Mouse (Mus musculus) hindbrain, embryonic 14.5 days (tissue): ENCODE data around the gene Tmem222. TPM values are rescaled to one million over a fixed set of nuclear protein-coding genes. Genes with fewer than 3 reads are reported as not detected.

Source experiments
- ATAC-seq: fragments of 200-750 bp; cut with Nextera tagmentation; 2 replicates; pipeline ENCODE4 v1.8.0; 2017; ENCODE audit warnings: moderate number of reproducible peaks, mild to moderate bottlenecking, moderate TSS enrichment, moderate library complexity; ENCODE audit not compliant: low FRiP score
- DNase-seq: peaks from one replicate; pipeline ENCODE4 v3.0.0-alpha.2; 2015; ENCODE audit warnings: low spot score
- H3K27ac ChIP-seq: fragments of 300-500 bp; sonication (generic); 2 replicates; pipeline ENCODE4 v1.5.1; 2014; ENCODE audit warnings: mild to moderate bottlenecking, moderate library complexity
- H3K27me3 ChIP-seq: fragments of 300-500 bp; sonication (generic); 2 replicates; pipeline ENCODE4 v1.6.1; 2014; ENCODE audit warnings: mild to moderate bottlenecking, low read length, mixed read lengths; ENCODE audit not compliant: control insufficient read depth, insufficient read depth
- H3K36me3 ChIP-seq: fragments of 300-500 bp; sonication (generic); replicated peaks from 2 replicates; pipeline ENCODE4 v1.6.1; 2014; ENCODE audit not compliant: control insufficient read depth, insufficient read depth
- H3K4me1 ChIP-seq: fragments of 300-500 bp; sonication (generic); replicated peaks from 2 replicates; pipeline ENCODE4 v1.6.1; 2014; ENCODE audit warnings: antibody characterized with exemption, low read length, mixed read lengths; ENCODE audit not compliant: control insufficient read depth, insufficient read depth
- H3K4me2 ChIP-seq: fragments of 300-500 bp; sonication (generic); replicated peaks from 2 replicates; pipeline ENCODE4 v1.6.1; 2014; ENCODE audit warnings: mild to moderate bottlenecking, moderate library complexity
- H3K4me3 ChIP-seq: fragments of 300-500 bp; sonication (generic); replicated peaks from 2 replicates; pipeline ENCODE4 v1.5.1; 2014; ENCODE audit warnings: mild to moderate bottlenecking, low read length
- H3K9ac ChIP-seq: fragments of 300-500 bp; sonication (generic); 2 replicates; pipeline ENCODE4 v1.6.1; 2014
- H3K9me3 ChIP-seq: fragments of 300-500 bp; sonication (generic); 2 replicates; pipeline ENCODE4 v1.6.1; 2016; ENCODE audit warnings: low read length; ENCODE audit not compliant: control insufficient read depth
- WGBS: fragments of 180-500 bp; shearing (Covaris S2); extraction: QIAGEN DNeasy Blood & Tissue Kit; methylation state at CpG from one replicate; pipeline ENCODE4 v1.1.7; 2014; 5-methylcytosine and 5-hydroxymethylcytosine counted together
- polyA plus RNA-seq: library from polyadenylated mRNA; unstranded; fragments of >200 nt; fragmentation: Nextera tagmentation; extraction: Ambion mirVana; gene quantifications from 2 replicates; pipeline ENCODE4 v1.2.1, GENCODE M21; 2014

Tmem222 gene
- polyA plus RNA-seq, 1 experiment from 2014 or later = 121 TPM

- ATAC-seq = no peak
- Histone ChIP-seq H3K27me3 (peaks cover 36% of the 10 kb centered on the region), H3K27ac (no peak overlapping the region), H3K4me2 (no peak overlapping the region), H3K4me1 (0 out of 2 replicates have a peak, but pooled peaks cover 5% of the 10 kb centered on the region), H3K9me3 (no peaks in the 10 kb centered on the region), H3K9ac (no peak overlapping the region), H3K4me3 (no peak overlapping the region), H3K36me3 (no peaks in the 10 kb centered on the region)
- DNase-seq = no peak
- WGBS = 83% methylated on average over 4 of the region's 4 CpGs
Observed at GRCm38 (mm10) chr4:133237911-133238310, 39.7 kb downstream of the Tmem222 start.

- peaks cover 11% of the 10 kb centered on the region for H3K27me3 ChIP-seq
- WGBS = 82% methylated on average over 5 of the region's 5 CpGs
- DNase-seq = no peak
- no peaks in the 10 kb centered on the region for H3K36me3 ChIP-seq
- H3K4me1 ChIP-seq = no peaks in the 10 kb centered on the region
- no peak overlapping the region for H3K4me3 ChIP-seq
- no peak overlapping the region for H3K9ac ChIP-seq
- H3K4me2 ChIP-seq = no peak overlapping the region
- no peak for ATAC-seq
- H3K9me3 ChIP-seq = no peaks in the 10 kb centered on the region
- no peak overlapping the region for H3K27ac ChIP-seq
Observed at GRCm38 (mm10) chr4:133235415-133235814, 42.2 kb downstream of the Tmem222 start.

DNA sequence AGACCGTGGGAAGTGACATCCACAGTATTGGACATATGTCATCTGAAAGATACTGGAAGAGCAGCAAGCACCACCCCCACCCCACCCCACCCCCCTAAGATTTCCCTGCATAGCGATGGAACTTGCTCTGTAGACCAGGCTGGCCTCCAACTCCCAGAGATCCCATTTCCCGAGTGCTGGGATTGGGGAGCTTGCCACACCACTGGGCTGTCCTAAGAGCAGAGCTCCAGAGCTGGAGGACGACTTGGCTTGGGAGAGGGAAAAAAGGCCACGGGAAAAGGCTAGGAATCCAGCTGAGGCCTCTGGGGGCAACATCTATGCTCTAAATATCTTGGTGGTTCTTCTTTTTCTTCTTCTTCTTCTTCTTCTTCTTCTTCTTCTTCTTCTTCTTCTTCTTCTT, 42.8 kb downstream of the Tmem222 start:
- H3K4me3 ChIP-seq = no peak overlapping the region
- DNase-seq (no peak), ATAC-seq (no peak)
- peaks cover 5% of the 10 kb centered on the region for H3K27me3 ChIP-seq
- no peak overlapping the region for H3K9ac ChIP-seq
- H3K4me2 ChIP-seq = no peak overlapping the region
- H3K27ac ChIP-seq = no peak overlapping the region
- 62% methylated on average over 5 of the region's 5 CpGs for WGBS
- H3K4me1 ChIP-seq = no peaks in the 10 kb centered on the region
- H3K9me3 ChIP-seq = no peaks in the 10 kb centered on the region
- H3K36me3 ChIP-seq = no peaks in the 10 kb centered on the region

DNA sequence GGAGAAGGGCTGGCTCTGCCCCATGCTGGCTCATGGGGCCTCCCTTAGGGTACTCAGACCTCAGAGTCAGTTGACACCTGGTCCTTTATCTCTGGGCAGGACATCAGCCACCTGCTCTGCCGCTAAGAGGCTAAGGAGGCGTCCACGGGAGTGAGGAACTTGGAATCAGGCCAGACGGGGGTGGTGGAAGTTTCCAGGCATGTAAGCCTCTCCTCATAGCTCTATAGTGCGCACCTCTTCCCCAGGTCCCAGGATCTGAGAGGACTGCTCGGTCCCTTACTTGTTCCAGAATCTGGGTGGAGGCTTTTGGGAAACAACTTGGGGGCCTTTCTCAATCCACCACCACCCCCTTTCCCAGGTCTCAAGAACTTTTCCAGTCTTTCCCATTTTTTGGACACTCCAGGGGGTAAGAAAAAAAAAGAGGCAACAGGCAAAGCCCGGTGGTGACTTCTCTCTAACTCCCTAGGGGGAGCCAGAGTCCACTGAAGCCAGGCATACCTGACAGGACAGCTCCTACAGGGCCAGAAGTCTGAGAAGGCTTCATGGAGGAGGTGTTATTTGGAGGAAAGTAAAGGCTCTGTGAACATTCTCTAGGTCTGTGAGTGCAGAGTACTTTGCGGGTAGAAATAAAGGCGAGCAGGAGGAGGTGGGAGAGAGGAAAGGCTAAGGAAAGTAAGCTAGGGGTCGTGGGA, 44.2 kb downstream of the Tmem222 start:
- 45% methylated on average over 10 of the region's 10 CpGs for WGBS
- H3K9me3 ChIP-seq = no peaks in the 10 kb centered on the region

DNA sequence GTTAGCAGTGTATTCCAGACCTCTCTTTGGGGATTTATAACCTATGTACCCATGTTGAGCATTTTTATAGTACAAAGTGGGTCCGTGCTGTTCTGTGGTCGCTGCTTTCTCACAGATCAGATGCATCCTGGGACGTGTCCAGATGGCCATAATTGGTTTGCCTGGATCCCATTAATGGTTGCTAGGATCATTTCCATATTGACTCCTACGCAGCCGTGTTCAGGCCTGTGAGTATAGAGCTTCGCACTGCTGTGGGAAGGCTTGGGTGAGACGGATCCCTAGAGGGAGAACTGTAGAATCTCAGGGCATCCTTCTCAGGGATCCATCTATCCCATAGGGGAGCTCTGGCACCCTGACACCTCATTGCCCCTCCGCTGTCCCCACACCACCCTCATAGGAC, 48.0 kb downstream of the Tmem222 start:
- Histone ChIP-seq H3K27me3 (no peaks in the 10 kb centered on the region), H3K4me3 (no peak overlapping the region), H3K4me1 (no peaks in the 10 kb centered on the region), H3K9me3 (no peaks in the 10 kb centered on the region), H3K27ac (no peak overlapping the region), H3K36me3 (no peaks in the 10 kb centered on the region), H3K9ac (no peak overlapping the region), H3K4me2 (no peak overlapping the region)
- ATAC-seq (no peak), DNase-seq (no peak)
- 42% methylated on average over 8 of the region's 8 CpGs for WGBS

More for the DNA sequence above, 44.2 kb downstream of the Tmem222 start:
- Histone ChIP-seq H3K27me3 (no peaks in the 10 kb centered on the region), H3K4me3 (no peak overlapping the region), H3K4me2 (no peak overlapping the region), H3K27ac (no peak overlapping the region), H3K36me3 (no peaks in the 10 kb centered on the region), H3K9ac (no peak overlapping the region), H3K4me1 (no peaks in the 10 kb centered on the region)
- ATAC-seq (no peak), DNase-seq (no peak)

DNA sequence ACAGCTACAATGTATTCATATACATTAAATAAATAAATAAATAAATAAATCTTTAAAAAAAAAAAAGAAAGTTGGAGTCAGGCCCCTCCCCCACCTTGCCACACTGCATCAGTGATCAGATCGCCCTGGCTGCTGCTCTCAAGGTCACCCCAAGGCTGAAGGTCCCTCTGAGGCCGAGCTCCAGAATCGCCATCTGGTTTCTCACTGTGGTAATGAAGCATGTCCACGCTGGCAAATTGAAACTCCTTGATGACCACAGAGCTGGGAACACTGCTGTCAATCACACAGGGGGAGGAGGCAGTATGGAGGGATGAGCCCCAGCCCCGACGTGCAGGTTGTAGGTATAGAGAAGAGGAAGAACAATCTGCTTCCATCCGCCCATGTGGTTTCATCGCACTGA, 50.0 kb downstream of the Tmem222 start:
- DNase-seq (no peak), ATAC-seq (no peak)
- Histone ChIP-seq H3K27ac (no peak overlapping the region), H3K4me1 (0 out of 2 replicates have a peak, but pooled peaks cover 5% of the 10 kb centered on the region), H3K4me3 (no peak overlapping the region), H3K9ac (no peak overlapping the region), H3K36me3 (no peaks in the 10 kb centered on the region), H3K9me3 (no peaks in the 10 kb centered on the region), H3K4me2 (no peak overlapping the region), H3K27me3 (no peaks in the 10 kb centered on the region)
- 37% methylated on average over 8 of the region's 8 CpGs for WGBS

GRCm38 (mm10) chr4:133226073-133226472, 51.5 kb downstream of the Tmem222 start:
- Histone ChIP-seq H3K36me3 (no peaks in the 10 kb centered on the region), H3K4me3 (no peak overlapping the region), H3K4me2 (no peak overlapping the region), H3K27me3 (peaks cover 10% of the 10 kb centered on the region), H3K4me1 (0 out of 2 replicates have a peak, but pooled peaks cover 5% of the 10 kb centered on the region), H3K27ac (no peak overlapping the region), H3K9ac (no peak overlapping the region), H3K9me3 (no peaks in the 10 kb centered on the region)
- DNase-seq = no peak
- 67% methylated on average over 10 of the region's 10 CpGs for WGBS
- ATAC-seq = no peak

DNA sequence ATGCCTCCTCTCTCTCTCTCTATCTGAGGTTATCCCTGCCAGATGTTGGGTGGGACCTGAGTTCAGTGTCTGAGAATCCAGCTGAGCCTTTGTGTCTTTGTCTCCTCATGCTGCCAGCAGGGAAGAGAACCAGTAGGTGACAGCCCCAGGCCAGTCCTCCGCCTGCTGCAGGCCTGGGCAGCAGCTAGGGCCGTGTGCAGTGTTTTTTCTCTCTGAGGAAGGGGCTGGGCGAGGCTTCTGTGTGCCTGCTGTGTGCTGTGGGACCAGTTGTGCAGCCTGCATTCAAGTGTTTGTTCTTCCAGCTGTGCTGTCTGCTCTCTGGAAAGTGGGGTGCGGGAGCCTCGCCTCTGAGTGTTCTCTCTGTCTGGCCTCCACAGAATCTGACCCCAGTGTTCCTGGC, 53.7 kb downstream of the Tmem222 start:
- WGBS = 53% methylated on average over 5 of the region's 5 CpGs
- H3K4me3 ChIP-seq = no peak overlapping the region
- H3K36me3 ChIP-seq = no peaks in the 10 kb centered on the region
- 0 out of 2 replicates have a peak, but pooled peaks cover 5% of the 10 kb centered on the region for H3K4me1 ChIP-seq
- no peak overlapping the region for H3K9ac ChIP-seq
- no peak overlapping the region for H3K4me2 ChIP-seq
- H3K27me3 ChIP-seq = peaks cover 26% of the 10 kb centered on the region
- H3K27ac ChIP-seq = no peak overlapping the region; the same call in 1 of the 2 replicates
- ATAC-seq (no peak), DNase-seq (no peak)
- no peaks in the 10 kb centered on the region for H3K9me3 ChIP-seq

DNA sequence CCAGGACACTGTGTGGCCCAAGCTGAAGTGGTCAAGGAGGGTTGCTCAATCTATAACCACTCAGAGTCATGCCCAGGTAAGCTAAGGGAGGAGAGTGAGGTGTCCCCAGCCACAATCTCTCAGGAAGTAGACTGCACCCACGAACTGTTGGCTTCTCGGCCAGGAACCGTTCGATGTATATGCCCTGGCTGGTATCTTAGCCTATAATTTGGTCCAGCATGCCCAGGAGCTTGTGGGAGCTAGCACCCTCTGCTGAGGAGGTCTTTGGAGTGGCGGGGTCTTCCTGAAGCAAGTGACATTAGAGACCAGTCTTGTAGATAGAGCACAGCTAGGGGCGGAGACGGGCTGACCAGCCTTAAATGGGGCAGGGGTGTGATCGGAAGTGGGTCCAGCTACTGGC, 55.9 kb downstream of the Tmem222 start:
- Histone ChIP-seq H3K36me3 (no peaks in the 10 kb centered on the region), H3K9ac (no peak overlapping the region), H3K4me2 (no peak overlapping the region), H3K27me3 (peaks cover 26% of the 10 kb centered on the region), H3K4me1 (0 out of 2 replicates have a peak, but pooled peaks cover 5% of the 10 kb centered on the region), H3K9me3 (no peaks in the 10 kb centered on the region), H3K4me3 (no peak overlapping the region), H3K27ac (no peak overlapping the region)
- ATAC-seq (no peak), DNase-seq (no peak)
- WGBS = 85% methylated on average over 8 of the region's 8 CpGs
